Mouse (Mus musculus): Measurements from ENCODE around the gene Magi2. TPM values are rescaled to one million over a fixed set of nuclear protein-coding genes. Genes with fewer than 3 reads are reported as not detected.

The Magi2 gene
- polyA plus RNA-seq, 1 experiment from 2014 or later = 37.7 TPM

DNA sequence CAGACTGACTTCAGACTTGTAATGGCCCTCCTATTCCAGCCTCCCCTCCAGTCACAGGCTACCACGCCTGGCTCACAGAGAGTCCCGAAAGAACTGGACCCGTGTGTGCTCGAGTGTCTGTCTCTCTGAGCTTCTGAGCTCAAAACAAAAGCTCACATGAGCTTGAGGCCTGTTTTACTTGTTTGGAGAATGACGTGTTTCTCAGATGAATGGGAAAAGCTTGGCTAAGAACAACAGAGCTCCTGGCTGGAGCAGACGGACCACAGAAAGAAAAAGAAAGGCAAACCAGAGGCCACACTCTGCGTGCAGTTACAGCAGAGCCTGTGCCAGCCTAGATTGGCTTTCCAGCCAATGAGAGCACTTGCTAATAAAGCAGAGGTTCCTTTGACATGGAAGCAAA lies 1524.9 kb downstream of the Magi2 start:
- WGBS = 9% methylated on average over 7 of the region's 7 CpGs
- Histone ChIP-seq H3K4me2 (ENCODE audit: low read length) (no peak overlapping the region), H3K27me3 (replicated peaks; ENCODE audit: control insufficient read depth, insufficient read depth, low read length) (no peaks in the 10 kb centered on the region), H3K9me3 (ENCODE audit: control insufficient read depth, low read length) (no peaks in the 10 kb centered on the region), H3K4me3 (replicated peaks; ENCODE audit: low read length) (no peak overlapping the region), H3K27ac (ENCODE audit: low read length) (peak overlapping the region; percentile 51), H3K4me1 (replicated peaks; ENCODE audit: control insufficient read depth, insufficient read depth, low read length) (peaks cover 35% of the 10 kb centered on the region), H3K36me3 (ENCODE audit: control insufficient read depth, insufficient read depth) (no peaks in the 10 kb centered on the region), H3K9ac (replicated peaks; ENCODE audit: low read depth, low read length) (0 out of 2 replicates have a peak overlapping the region, but pooled peaks have one; percentile 26)
- ATAC-seq = peak; percentile 83

DNA sequence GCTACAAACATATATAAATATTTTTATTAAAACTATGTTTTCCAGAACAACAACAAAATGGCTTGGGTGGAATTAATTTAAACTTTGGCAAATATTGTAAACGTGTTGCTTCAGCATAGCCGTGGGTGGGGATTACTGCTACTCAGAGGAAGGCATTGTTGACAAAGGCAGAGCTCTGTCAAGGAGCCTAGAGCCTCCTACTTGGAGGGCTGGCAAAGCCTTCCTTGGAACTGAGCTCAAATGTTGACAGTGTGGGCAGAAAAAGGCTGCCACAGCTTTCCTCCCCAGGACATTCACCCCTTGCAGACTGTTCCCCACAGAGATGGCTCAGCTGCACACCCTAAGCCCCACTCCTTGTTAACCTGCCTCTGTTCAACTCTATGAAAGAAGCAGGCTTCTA lies 1526.3 kb downstream of the Magi2 start:
- ATAC-seq = no peak
- H3K4me1 ChIP-seq (replicated peaks; ENCODE audit: control insufficient read depth, insufficient read depth, low read length) = peaks cover 26% of the 10 kb centered on the region
- no peak overlapping the region for H3K27ac ChIP-seq (ENCODE audit: low read length)
- no peak overlapping the region for H3K4me3 ChIP-seq (replicated peaks; ENCODE audit: low read length)
- no peaks in the 10 kb centered on the region for H3K36me3 ChIP-seq (ENCODE audit: control insufficient read depth, insufficient read depth)
- H3K4me2 ChIP-seq (ENCODE audit: low read length) = no peak overlapping the region
- 24% methylated on average over 2 of the region's 2 CpGs for WGBS
- no peaks in the 10 kb centered on the region for H3K9me3 ChIP-seq (ENCODE audit: control insufficient read depth, low read length)
- H3K27me3 ChIP-seq (replicated peaks; ENCODE audit: control insufficient read depth, insufficient read depth, low read length) = no peaks in the 10 kb centered on the region
- no peak overlapping the region for H3K9ac ChIP-seq (replicated peaks; ENCODE audit: low read depth, low read length)

DNA sequence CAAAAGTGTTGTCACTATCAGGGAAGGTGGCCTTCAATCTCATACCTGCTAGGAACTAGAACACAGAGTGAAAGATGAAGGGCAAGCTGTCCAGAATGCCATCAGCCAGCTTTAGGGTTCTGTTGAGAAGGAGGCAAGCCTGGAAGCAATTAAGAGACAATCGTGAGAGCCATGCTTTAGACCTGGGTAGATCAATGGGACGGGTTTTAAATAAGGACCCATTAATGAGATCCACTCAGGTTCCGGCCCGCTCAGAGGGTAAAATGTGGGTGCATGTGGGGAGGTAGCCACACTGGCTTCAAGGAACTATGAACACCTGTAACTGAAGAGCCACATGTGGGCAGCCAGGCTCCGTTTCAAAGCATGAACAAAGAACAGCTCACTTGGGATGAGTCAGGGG lies 1527.1 kb downstream of the Magi2 start:
- H3K4me3 ChIP-seq (replicated peaks; ENCODE audit: low read length) = no peak overlapping the region
- no peaks in the 10 kb centered on the region for H3K9me3 ChIP-seq (ENCODE audit: control insufficient read depth, low read length)
- WGBS = 66% methylated on average over 5 of the region's 5 CpGs
- no peaks in the 10 kb centered on the region for H3K36me3 ChIP-seq (ENCODE audit: control insufficient read depth, insufficient read depth)
- H3K9ac ChIP-seq (replicated peaks; ENCODE audit: low read depth, low read length) = no peak overlapping the region
- H3K4me2 ChIP-seq (ENCODE audit: low read length) = no peak overlapping the region
- H3K4me1 ChIP-seq (replicated peaks; ENCODE audit: control insufficient read depth, insufficient read depth, low read length) = peaks cover 20% of the 10 kb centered on the region
- no peaks in the 10 kb centered on the region for H3K27me3 ChIP-seq (replicated peaks; ENCODE audit: control insufficient read depth, insufficient read depth, low read length)
- ATAC-seq = no peak
- H3K27ac ChIP-seq (ENCODE audit: low read length) = no peak overlapping the region
